Mouse (Mus musculus): Measurements from ENCODE around the gene Usp19.

DNA sequence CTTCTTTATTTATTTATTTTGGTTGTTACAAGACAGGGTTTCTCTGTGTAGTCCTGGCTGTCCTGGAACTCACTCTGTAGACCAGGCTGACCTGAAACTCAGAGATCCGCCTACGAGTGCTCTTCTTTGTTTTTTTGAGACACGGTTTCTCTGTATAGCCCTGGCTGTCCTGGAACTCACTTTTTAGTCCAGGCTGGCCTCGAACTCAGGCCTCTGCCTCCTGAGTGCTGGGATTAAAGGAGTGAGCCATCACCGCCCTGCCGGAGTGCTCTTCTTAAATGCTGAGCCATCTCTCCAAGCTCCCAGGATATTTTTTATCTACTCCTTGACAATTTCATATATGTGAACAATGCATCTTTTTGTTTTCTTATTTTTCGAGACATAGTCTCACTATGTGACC lies 16.5 kb downstream of the Usp19 start:
- TF ChIP-seq GATA1 (IDR thresholded peaks at IDR 0.05; ENCODE audit: low read length): no peak
- TF ChIP-seq TAL1 (IDR thresholded peaks at IDR 0.05; ENCODE audit: low read length): no peak

Data from erythroblast, embryonic 14.5 days (primary cell).